Mouse (Mus musculus) hindlimb bud, embryonic 11.5 days (tissue): Measurements from ENCODE around the gene Mfsd14a.
"Not testable (repeated sequence)": the region's sequence is repeated elsewhere in the genome, so short reads cannot be mapped to it uniquely, and the experiment has no call there.

Source experiments
- DNase-seq: peaks from one replicate; pipeline ENCODE4 v3.0.0-alpha.2; 2012; ENCODE audit warnings: low read depth, low spot score; ENCODE audit errors: extremely low spot score

Mfsd14a gene

GRCm38 (mm10) chr3:116662463-116662863 lies at the start of gene Mfsd14a:
Gene Mfsd14a (minus strand): TSS chr3:116662677.
- peak; percentile 66 for DNase-seq

- DNase-seq = no peak
Observed at GRCm38 (mm10) chr3:116711624-116712435, 49.4 kb upstream of the Mfsd14a start.

GRCm38 (mm10) chr3:116710941-116711340 lies 48.5 kb upstream of the Mfsd14a start:
- DNase-seq = no peak

- DNase-seq = no peak
Observed at GRCm38 (mm10) chr3:116705637-116706204, 43.2 kb upstream of the Mfsd14a start.

GRCm38 (mm10) chr3:116703835-116704234 lies 41.4 kb upstream of the Mfsd14a start:
- no peak for DNase-seq

- no peak for DNase-seq
Observed at GRCm38 (mm10) chr3:116702647-116703272, 40.3 kb upstream of the Mfsd14a start.

- DNase-seq = no peak
Observed at GRCm38 (mm10) chr3:116701601-116702000, 39.1 kb upstream of the Mfsd14a start.

- no peak for DNase-seq
Observed at GRCm38 (mm10) chr3:116698786-116699185, 36.3 kb upstream of the Mfsd14a start.

- no peak for DNase-seq
Observed at GRCm38 (mm10) chr3:116695666-116695985, 33.1 kb upstream of the Mfsd14a start.

GRCm38 (mm10) chr3:116694955-116695665 lies 32.6 kb upstream of the Mfsd14a start:
- no peak for DNase-seq

- DNase-seq = no peak
Observed at GRCm38 (mm10) chr3:116694312-116694711, 31.8 kb upstream of the Mfsd14a start.

- DNase-seq = no peak
Observed at GRCm38 (mm10) chr3:116681160-116681559, 18.7 kb upstream of the Mfsd14a start, which contains the start of gene Gm43191. Gene Gm43191 (minus strand): TSS chr3:116681260.

- DNase-seq = not testable (repeated sequence)
Observed at GRCm38 (mm10) chr3:116664281-116664680, 1.8 kb upstream of the Mfsd14a start.

- DNase-seq = no peak
Observed at GRCm38 (mm10) chr3:116661870-116662414, 535 bp downstream of the Mfsd14a start.

- no peak for DNase-seq
Observed at GRCm38 (mm10) chr3:116661288-116661869, 1.1 kb downstream of the Mfsd14a start.

- DNase-seq = no peak
Observed at GRCm38 (mm10) chr3:116659856-116660430, 2.5 kb downstream of the Mfsd14a start.

GRCm38 (mm10) chr3:116658928-116659565 lies 3.4 kb downstream of the Mfsd14a start:
- DNase-seq = no peak

- no peak for DNase-seq
Observed at GRCm38 (mm10) chr3:116656184-116656965, 6.1 kb downstream of the Mfsd14a start.

- DNase-seq = not testable (repeated sequence)
Observed at GRCm38 (mm10) chr3:116654051-116654450, 8.4 kb downstream of the Mfsd14a start.
